Mouse (Mus musculus): ENCODE data around the gene Lag3.

DNA sequence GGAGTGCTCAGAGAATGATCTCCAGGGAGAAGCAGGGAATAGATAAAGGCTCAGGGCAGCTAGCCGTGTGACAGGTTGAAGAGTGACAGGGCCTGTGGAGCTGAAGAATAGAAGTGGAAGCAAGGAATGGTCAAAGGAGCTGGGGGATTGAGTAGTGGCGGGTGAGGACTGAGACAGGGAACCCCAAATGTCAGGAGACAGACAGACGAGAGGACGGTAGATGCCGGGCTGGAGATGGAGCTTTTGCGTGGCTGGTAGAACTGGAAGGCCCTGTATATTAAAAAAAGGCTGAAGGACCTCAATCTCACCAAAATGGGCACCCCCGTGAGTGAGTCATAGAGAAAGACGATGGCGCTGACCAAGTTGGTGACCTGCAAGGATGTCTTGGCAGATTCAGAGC, 51.0 kb downstream of the Lag3 start:
- TF ChIP-seq EP300 (IDR thresholded peaks at IDR 0.05; ENCODE audit: low read depth), result no peak
- no peak for TF ChIP-seq CTCF (IDR thresholded peaks at IDR 0.05; ENCODE audit: low read depth)
